Mouse (Mus musculus): ENCODE data around the gene Dnajb2. TPM values are rescaled to one million over a fixed set of nuclear protein-coding genes. Genes with fewer than 3 reads are reported as not detected.

Gene Dnajb2
- total and polyA plus RNA-seq, 3 experiments, result 12.9 to 18.9 TPM; not detected in 1

DNA sequence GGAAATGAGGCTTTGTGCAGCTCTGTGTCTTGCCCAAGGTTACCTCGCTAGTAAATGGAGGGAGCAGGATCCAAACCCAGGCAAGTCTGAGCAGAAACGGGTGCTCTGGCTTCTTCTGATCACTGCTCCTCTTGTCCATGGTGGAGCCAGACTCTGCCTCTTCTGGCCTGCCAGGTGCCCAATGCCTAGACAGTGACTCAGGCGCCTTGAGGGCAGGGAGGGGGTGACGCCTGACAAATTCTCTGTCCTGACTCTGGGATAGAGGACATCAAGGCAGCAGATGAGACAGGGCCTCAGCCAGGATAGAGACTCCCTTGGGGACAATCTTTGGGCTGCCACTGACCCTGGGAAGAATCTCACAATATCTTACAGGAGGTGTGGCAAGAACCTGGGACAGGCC, 5.0 kb upstream of the Dnajb2 start:
- no peak for TF ChIP-seq POLR2AphosphoS5 (IDR thresholded peaks at IDR 0.05; ENCODE audit: borderline replicate concordance, low read depth, low read length)
- no peak for TF ChIP-seq ZKSCAN1 (IDR thresholded peaks at IDR 0.05; ENCODE audit: low read depth, low read length)
- no peak for TF ChIP-seq NELFE (IDR thresholded peaks at IDR 0.05; ENCODE audit: low read depth, low read length)
- TF ChIP-seq USF2 (IDR thresholded peaks at IDR 0.05; ENCODE audit: borderline replicate concordance in 1 of 2, insufficient read depth in 1 of 2, low read depth in 1 of 2, low read length in 2 of 2), result no peak
- TF ChIP-seq MAZ (IDR thresholded peaks at IDR 0.05; ENCODE audit: low read depth, low read length), result no peak
- no peak for TF ChIP-seq CHD1 (IDR thresholded peaks at IDR 0.05; ENCODE audit: low read depth, low read length)
- Histone ChIP-seq H3K9me3 (replicated peaks; ENCODE audit: insufficient read depth, low read length) (no peaks in the 10 kb centered on the region), H3K36me3 (ENCODE audit: control insufficient read depth in 1 of 2, insufficient read depth in 2 of 2, low read length in 2 of 2) (peaks cover 0 to 46% of the 10 kb centered on the region in 2 experiments; a peak in 2 of 4 replicates), H3K4me3 (ENCODE audit: control insufficient read depth in 1 of 2, insufficient read depth in 1 of 2, low read depth in 2 of 2, low read length in 2 of 2) (no peak overlapping the region), H3K9ac (ENCODE audit: control insufficient read depth, low read depth, low read length, poor library complexity, severe bottlenecking) (no peak overlapping the region), H3K27me3 (ENCODE audit: control insufficient read depth in 1 of 2, insufficient read depth in 2 of 2, low read length in 2 of 2) (no peaks in the 10 kb centered on the region), H3K27ac (ENCODE audit: control insufficient read depth, low read depth, low read length) (no peak overlapping the region), H3K4me1 (ENCODE audit: control insufficient read depth in 1 of 2, insufficient read depth in 2 of 2, low read length in 2 of 2) (peaks cover 25 to 51% of the 10 kb centered on the region in 2 experiments), H3K79me2 (ENCODE audit: control insufficient read depth, insufficient read depth, low read length, poor library complexity) (no peaks in the 10 kb centered on the region; the same call in 1 of the 2 replicates)
- no peak for DNase-seq (ENCODE audit: low read depth, low spot score)

DNA sequence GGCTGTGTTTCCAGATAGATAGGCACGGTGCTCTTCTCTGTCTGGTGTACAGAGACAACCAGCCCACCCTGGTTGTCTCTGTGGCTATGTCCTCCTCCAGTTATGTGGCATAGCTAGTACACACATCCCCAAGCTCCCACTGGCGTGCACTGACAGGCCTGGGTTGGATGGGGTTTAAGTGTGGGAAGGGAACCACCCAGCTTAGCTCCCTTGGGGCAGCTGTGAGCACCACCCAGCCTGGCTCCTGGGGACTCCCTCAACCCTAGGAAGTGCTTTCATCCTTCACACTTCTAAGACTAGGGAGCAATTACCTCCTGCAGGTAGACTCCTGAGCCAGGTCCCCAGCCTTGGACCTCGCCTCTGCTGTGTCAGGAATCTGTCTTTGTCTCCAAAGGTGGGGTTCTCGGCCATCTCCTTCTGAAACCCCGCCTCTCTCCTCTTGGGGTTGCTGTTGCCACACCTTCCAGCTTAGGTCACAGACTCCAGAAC, 4.5 kb upstream of the Dnajb2 start, which contains the start of gene A630095N17Rik:
A630095N17Rik (minus strand) TSS at position 439 of the 489 bp plus-strand sequence.
- no peak within 1 kb of the TSS for H3K4me3 ChIP-seq (ENCODE audit: control insufficient read depth in 1 of 2, insufficient read depth in 1 of 2, low read depth in 2 of 2, low read length in 2 of 2)
- TF ChIP-seq ZC3H11A (IDR thresholded peaks at IDR 0.05; ENCODE audit: low read depth, low read length) (no peak), USF1 (IDR thresholded peaks at IDR 0.05; ENCODE audit: low read depth, low read length) (no peak), RAD21 (IDR thresholded peaks at IDR 0.05; ENCODE audit: low read depth, low read length) (no peak), HCFC1 (IDR thresholded peaks at IDR 0.05; ENCODE audit: low read depth, low read length) (no peak), SIN3A (IDR thresholded peaks at IDR 0.05; ENCODE audit: low read length) (no peak), ELF1 (IDR thresholded peaks at IDR 0.05; ENCODE audit: low read depth, low read length) (no peak), BHLHE40 (IDR thresholded peaks at IDR 0.05; ENCODE audit: borderline replicate concordance, low read depth, low read length) (no peak), USF2 (IDR thresholded peaks at IDR 0.05; ENCODE audit: borderline replicate concordance in 1 of 2, insufficient read depth in 1 of 2, low read depth in 1 of 2, low read length in 2 of 2) (no peak), TBP (IDR thresholded peaks at IDR 0.05; ENCODE audit: low read depth, low read length) (no peak), ZMIZ1 (IDR thresholded peaks at IDR 0.05; ENCODE audit: low read depth, low read length) (no peak)
- H3K27ac ChIP-seq (ENCODE audit: control insufficient read depth, low read depth, low read length), result no peak within 1 kb of the TSS
- H3K79me2 ChIP-seq (ENCODE audit: control insufficient read depth, insufficient read depth, low read length, poor library complexity), result no peaks in the 10 kb centered on the region; the same call in 1 of the 2 replicates
- H3K36me3 ChIP-seq (ENCODE audit: control insufficient read depth in 1 of 2, insufficient read depth in 2 of 2, low read length in 2 of 2), result peaks cover 0 to 42% of the 10 kb centered on the region in 2 experiments; a peak in 2 of 4 replicates
- H3K27me3 ChIP-seq (ENCODE audit: control insufficient read depth in 1 of 2, insufficient read depth in 2 of 2, low read length in 2 of 2), result no peaks in the 10 kb centered on the region
- no peak for DNase-seq (ENCODE audit: low read depth, low spot score)
- no peaks in the 10 kb centered on the region for H3K9me3 ChIP-seq (replicated peaks; ENCODE audit: insufficient read depth, low read length)
- no peak within 1 kb of the TSS for H3K9ac ChIP-seq (ENCODE audit: control insufficient read depth, low read depth, low read length, poor library complexity, severe bottlenecking)
- peaks cover 20 to 46% of the 10 kb centered on the region in 2 experiments for H3K4me1 ChIP-seq (ENCODE audit: control insufficient read depth in 1 of 2, insufficient read depth in 2 of 2, low read length in 2 of 2)
